Mouse (Mus musculus) ES-Bruce4 (cell line): Measurements from ENCODE around the gene Ube2cbp. TPM values are rescaled to one million over a fixed set of nuclear protein-coding genes. Genes with fewer than 3 reads are reported as not detected.

Experiments used
- H3K27ac ChIP-seq: 2 replicates; pipeline ENCODE4 v1.5.1; 2012; ENCODE audit warnings: low read length, inconsistent platforms; ENCODE audit not compliant: insufficient read depth
- H3K27me3 ChIP-seq: 2 replicates; pipeline ENCODE4 v1.6.1; 2012; ENCODE audit warnings: mild to moderate bottlenecking, low read length, inconsistent platforms; ENCODE audit not compliant: control insufficient read depth, poor library complexity, insufficient read depth, severe bottlenecking
- H3K36me3 ChIP-seq: 2 replicates; pipeline ENCODE4 v1.6.1; 2012; ENCODE audit warnings: inconsistent platforms, mild to moderate bottlenecking, low read length, moderate library complexity; ENCODE audit not compliant: control insufficient read depth, poor library complexity, insufficient read depth, severe bottlenecking
- H3K4me1 ChIP-seq: one replicate; pipeline ENCODE4 v1.8.1; 2011; ENCODE audit warnings: low read length; ENCODE audit not compliant: control insufficient read depth, insufficient read depth
- H3K4me3 ChIP-seq: 2 replicates; pipeline ENCODE4 v1.5.1; 2011; ENCODE audit warnings: low read depth, mild to moderate bottlenecking, low read length
- H3K9ac ChIP-seq: 2 replicates; pipeline ENCODE4 v1.6.1; 2012; ENCODE audit warnings: low read depth, mild to moderate bottlenecking, inconsistent platforms; ENCODE audit not compliant: poor library complexity, severe bottlenecking
- H3K9me3 ChIP-seq: replicated peaks from 2 replicates; pipeline ENCODE4 v1.6.1; 2012; ENCODE audit warnings: mild to moderate bottlenecking, low read length, inconsistent platforms; ENCODE audit not compliant: control insufficient read depth, poor library complexity, insufficient read depth, severe bottlenecking
- CTCF ChIP-seq: IDR thresholded peaks from one replicate; pipeline ENCODE4 v1.8.1; 2011; ENCODE audit warnings: low read depth, low read length
- EP300 ChIP-seq: IDR thresholded peaks from 2 replicates; pipeline ENCODE4 v1.6.1; 2011; ENCODE audit warnings: low read depth, low read length; ENCODE audit not compliant: insufficient read depth
- POLR2A ChIP-seq: IDR thresholded peaks from one replicate; pipeline ENCODE4 v1.8.1; 2011; ENCODE audit warnings: low read length; ENCODE audit not compliant: insufficient read depth
- polyA plus RNA-seq: library from polyadenylated mRNA; stranded (reverse); fragments of >200 nt; gene quantifications from 2 replicates; pipeline ENCODE4 v1.2.4, GENCODE M21; 2011; ENCODE audit warnings: low read depth; ENCODE audit not compliant: missing spikeins, insufficient read depth, insufficient read length

The Ube2cbp gene
- polyA plus RNA-seq, 1 experiment = 1.6 TPM

DNA sequence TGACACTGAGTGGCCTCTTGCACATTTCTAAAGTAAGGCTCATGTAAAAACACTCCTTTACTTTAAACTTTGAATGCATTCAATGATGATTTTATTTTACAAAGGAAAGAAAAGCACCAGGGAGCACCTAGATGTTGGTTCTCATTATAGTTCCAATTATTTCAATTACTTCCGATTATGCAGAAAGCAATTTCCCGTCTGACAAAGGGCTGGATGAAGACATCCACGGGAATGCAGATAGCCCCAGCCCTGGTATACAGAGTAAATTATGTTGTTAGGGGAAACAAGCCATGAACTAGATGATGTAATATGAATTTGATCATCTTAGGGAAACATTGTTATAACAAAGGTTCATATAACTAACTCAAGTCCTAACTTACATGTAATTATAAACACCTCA is 113.3 kb downstream of the Ube2cbp start:
- Histone ChIP-seq H3K36me3 (no peaks in the 10 kb centered on the region), H3K9me3 (no peaks in the 10 kb centered on the region), H3K27ac (no peak overlapping the region), H3K27me3 (no peaks in the 10 kb centered on the region), H3K4me1 (no peaks in the 10 kb centered on the region), H3K4me3 (no peak overlapping the region), H3K9ac (no peak overlapping the region)
- TF ChIP-seq CTCF = no peak
- no peak for TF ChIP-seq POLR2A
- TF ChIP-seq EP300 = no peak

DNA sequence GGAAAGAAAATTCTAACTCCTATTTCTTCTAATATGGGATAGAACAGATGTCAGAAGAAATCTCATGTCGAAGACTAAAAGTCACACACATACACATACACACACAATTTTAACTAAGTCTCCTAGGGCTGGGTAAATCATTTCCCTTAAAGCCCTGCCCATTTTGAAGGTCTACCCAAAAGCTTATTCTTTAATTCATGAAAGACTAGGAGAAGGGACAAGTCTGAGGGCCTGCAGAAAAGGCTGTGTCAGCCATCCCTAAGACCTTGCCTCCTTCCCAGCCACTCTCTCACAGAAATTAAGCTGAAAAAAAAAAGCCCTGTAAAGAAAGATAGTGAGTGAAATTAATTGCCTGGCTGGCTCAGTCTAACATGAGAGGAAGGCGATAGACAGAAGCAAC is 128.0 kb downstream of the Ube2cbp start:
- Histone ChIP-seq H3K9me3 (no peaks in the 10 kb centered on the region), H3K4me3 (no peak overlapping the region), H3K9ac (no peak overlapping the region), H3K4me1 (no peaks in the 10 kb centered on the region), H3K27ac (no peak overlapping the region), H3K27me3 (no peaks in the 10 kb centered on the region), H3K36me3 (no peaks in the 10 kb centered on the region)
- TF ChIP-seq EP300 = no peak

- Histone ChIP-seq H3K27me3 (no peaks in the 10 kb centered on the region), H3K4me3 (no peak overlapping the region), H3K9me3 (no peaks in the 10 kb centered on the region), H3K9ac (no peak overlapping the region), H3K4me1 (no peaks in the 10 kb centered on the region), H3K27ac (no peak overlapping the region), H3K36me3 (no peaks in the 10 kb centered on the region)
- TF ChIP-seq POLR2A (no peak), CTCF (no peak), EP300 (no peak)
Measured at GRCm38 (mm10) chr9:86336361-86336760, 128.4 kb downstream of the Ube2cbp start.

DNA sequence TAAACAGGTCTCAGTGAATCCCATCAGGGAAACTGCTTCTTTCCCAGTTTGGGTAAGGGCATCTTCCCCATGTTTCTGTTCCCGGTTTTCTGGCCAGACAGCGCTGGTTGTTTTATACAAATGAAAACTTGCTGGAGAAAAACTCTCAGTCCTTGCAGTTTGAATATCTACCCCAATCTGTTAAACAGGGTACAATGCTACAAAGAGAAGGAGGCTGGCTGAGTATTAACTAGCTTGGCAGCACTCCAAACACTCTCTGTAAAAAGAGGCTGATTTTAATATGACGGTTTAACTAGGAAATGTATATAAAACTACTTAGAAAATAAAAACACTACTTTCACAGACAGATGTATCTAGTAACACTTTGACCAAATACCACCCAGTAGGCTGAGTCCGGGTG is 129.2 kb downstream of the Ube2cbp start:
- Histone ChIP-seq H3K9ac (no peak overlapping the region), H3K9me3 (no peaks in the 10 kb centered on the region), H3K27ac (no peak overlapping the region), H3K4me3 (no peak overlapping the region), H3K4me1 (no peaks in the 10 kb centered on the region), H3K36me3 (no peaks in the 10 kb centered on the region), H3K27me3 (no peaks in the 10 kb centered on the region)
- TF ChIP-seq CTCF (no peak), EP300 (no peak)

- no peaks in the 10 kb centered on the region for H3K9me3 ChIP-seq
- H3K27me3 ChIP-seq = no peaks in the 10 kb centered on the region
- no peaks in the 10 kb centered on the region for H3K36me3 ChIP-seq
- no peak overlapping the region for H3K9ac ChIP-seq
- H3K4me3 ChIP-seq = no peak overlapping the region
- no peak for TF ChIP-seq POLR2A
- H3K27ac ChIP-seq = no peak overlapping the region
- no peaks in the 10 kb centered on the region for H3K4me1 ChIP-seq
Measured at GRCm38 (mm10) chr9:86334357-86334756, 130.4 kb downstream of the Ube2cbp start.

DNA sequence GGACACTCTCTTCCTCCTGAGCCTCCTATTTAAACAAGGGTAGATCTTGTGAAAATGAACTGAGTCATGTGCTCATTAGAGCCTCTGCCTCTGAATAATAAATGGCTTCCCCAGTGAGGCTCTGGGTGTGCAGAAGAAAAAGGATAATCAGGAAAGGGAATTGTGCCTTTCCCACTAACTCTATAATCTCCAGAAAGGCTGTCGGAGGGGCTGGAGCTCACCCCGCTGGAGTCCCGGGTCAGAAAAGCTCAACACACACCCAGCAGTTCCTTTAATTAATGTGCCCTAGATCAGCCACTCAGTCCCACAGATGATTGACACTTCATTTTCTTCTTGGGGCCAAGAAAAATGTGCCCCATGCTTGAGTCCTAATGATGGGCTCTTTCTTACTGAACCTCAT is 134.2 kb downstream of the Ube2cbp start:
- Histone ChIP-seq H3K9ac (no peak overlapping the region), H3K36me3 (no peaks in the 10 kb centered on the region), H3K9me3 (no peaks in the 10 kb centered on the region), H3K4me1 (no peaks in the 10 kb centered on the region), H3K4me3 (no peak overlapping the region), H3K27me3 (no peaks in the 10 kb centered on the region), H3K27ac (no peak overlapping the region)
- TF ChIP-seq CTCF (no peak), POLR2A (no peak), EP300 (no peak)
